Mouse (Mus musculus): Measurements from ENCODE around the gene Hspd1.

Hspd1 gene

GRCm38 (mm10) chr1:55042246-55042645 is 45.8 kb downstream of the Hspd1 start:
- DNase-seq (ENCODE audit: low read depth, low spot score) = no peak

- no peak for DNase-seq (ENCODE audit: low read depth, low spot score)
Observed at GRCm38 (mm10) chr1:55041691-55042090, 46.4 kb downstream of the Hspd1 start.

- DNase-seq (ENCODE audit: low read depth, low spot score) = no peak
Observed at GRCm38 (mm10) chr1:55039944-55040343, 48.1 kb downstream of the Hspd1 start.

GRCm38 (mm10) chr1:55031026-55031779 is 56.8 kb downstream of the Hspd1 start:
- DNase-seq (ENCODE audit: low read depth, low spot score) = no peak

GRCm38 (mm10) chr1:55029446-55029845 is 58.6 kb downstream of the Hspd1 start:
- DNase-seq (ENCODE audit: low read depth, low spot score) = no peak

- peak; percentile 21 for DNase-seq (ENCODE audit: low read depth, low spot score)
Observed at GRCm38 (mm10) chr1:55028512-55029249, 59.4 kb downstream of the Hspd1 start.

- no peak for DNase-seq (ENCODE audit: low read depth, low spot score)
Observed at GRCm38 (mm10) chr1:55027966-55028365, 60.1 kb downstream of the Hspd1 start.

Measured in brain, adult 2 months (tissue).